Mouse (Mus musculus): ENCODE results near the gene Zmynd8. TPM values are rescaled to one million over a fixed set of nuclear protein-coding genes. Genes with fewer than 3 reads are reported as not detected.
A peak's percentile ranks its signal among the peaks of the same experiment; 100 is the strongest.

Gene Zmynd8
- total RNA-seq, 1 experiment, result 49.7 TPM

DNA sequence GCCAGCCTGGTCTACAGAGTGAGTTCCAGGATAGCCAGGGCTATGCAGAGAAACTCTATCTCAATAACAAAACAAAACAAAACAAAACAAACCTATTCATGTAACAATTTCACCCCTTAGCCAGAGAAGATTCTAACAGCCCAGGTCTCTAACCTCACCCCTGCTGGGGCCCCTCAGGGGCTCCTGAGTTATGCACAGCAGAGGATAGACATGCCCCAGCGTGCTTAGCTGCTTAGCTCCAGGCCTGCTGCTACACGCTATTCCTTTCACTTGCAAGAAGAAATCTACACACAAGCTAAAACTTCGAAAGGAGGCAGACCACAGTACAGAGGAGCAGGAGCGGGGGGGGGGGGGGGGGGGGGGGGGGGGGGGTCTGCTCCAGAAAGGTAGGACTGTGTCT, 4.3 kb downstream of the Zmynd8 start:
- in situ Hi-C loops (cut with MboI; ENCODE audit: low sequenced_read_pairs in 2 of 2, unreplicated experiment in 2 of 2), result no loop called here
- H3K4me3 ChIP-seq (ENCODE audit: insufficient read depth in 1 of 2, low read depth in 1 of 2, low read length in 2 of 2, poor library complexity in 1 of 2, severe bottlenecking in 1 of 2), result 0 out of 4 replicates have a peak overlapping the region, but pooled peaks of 1 of the 2 experiments have one; percentile 36
- H3K27ac ChIP-seq (ENCODE audit: insufficient read depth, low read depth, low read length, poor library complexity, severe bottlenecking), result peak overlapping the region; percentile 20; the same call in 1 of the 2 replicates
- no peak overlapping the region for H3K9ac ChIP-seq (ENCODE audit: insufficient read depth, low read depth, low read length, poor library complexity, severe bottlenecking)
- H3K4me1 ChIP-seq (ENCODE audit: control insufficient read depth in 2 of 2, insufficient read depth in 2 of 2, low read length in 2 of 2, poor library complexity in 1 of 2), result peaks cover 2 to 20% of the 10 kb centered on the region in 2 experiments; a peak in 3 of 4 replicates
- TF ChIP-seq ZC3H11A (IDR thresholded peaks at IDR 0.05; ENCODE audit: borderline replicate concordance, low read depth, low read length), result no peak
- no peak for TF ChIP-seq HCFC1 (IDR thresholded peaks at IDR 0.05; ENCODE audit: borderline replicate concordance, insufficient read depth, low read length)
- TF ChIP-seq MAFK (IDR thresholded peaks at IDR 0.05; ENCODE audit: insufficient read depth, low read depth, low read length), result no peak
- no peak for TF ChIP-seq ZNF384 (IDR thresholded peaks at IDR 0.05; ENCODE audit: low read depth, low read length)
- no peak for TF ChIP-seq CHD2 (IDR thresholded peaks at IDR 0.05; ENCODE audit: low read depth, low read length)
- H3K9me3 ChIP-seq (ENCODE audit: control insufficient read depth, insufficient read depth, low read depth, low read length), result no peaks in the 10 kb centered on the region
- DNase-seq (ENCODE audit: low read depth, low spot score), result no peak
- no peaks in the 10 kb centered on the region for H3K36me3 ChIP-seq (ENCODE audit: control insufficient read depth, insufficient read depth, low read length, poor library complexity, severe bottlenecking)

DNA sequence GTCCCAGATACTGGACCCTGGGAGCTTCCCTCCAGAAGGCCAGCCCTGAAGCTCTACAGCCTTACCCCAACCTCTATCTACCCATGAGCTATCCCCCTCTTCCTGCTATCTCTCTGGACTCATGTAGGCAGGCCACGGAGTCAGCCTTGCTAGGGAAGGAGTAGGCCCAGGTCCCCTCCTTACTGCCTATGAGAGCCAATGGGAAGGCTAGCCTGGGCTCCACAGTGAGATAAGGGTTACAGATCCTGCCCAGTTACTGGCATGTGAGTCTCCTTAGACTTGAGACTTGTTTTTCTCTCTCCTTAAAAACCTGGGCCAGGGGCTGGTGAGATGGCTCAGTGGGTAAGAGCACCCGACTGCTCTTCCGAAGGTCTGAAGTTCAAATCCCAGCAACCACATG, 5.6 kb downstream of the Zmynd8 start:
- no peak overlapping the region for H3K9ac ChIP-seq (ENCODE audit: insufficient read depth, low read depth, low read length, poor library complexity, severe bottlenecking)
- no peak overlapping the region for H3K27ac ChIP-seq (ENCODE audit: insufficient read depth, low read depth, low read length, poor library complexity, severe bottlenecking)
- H3K4me1 ChIP-seq (ENCODE audit: control insufficient read depth in 2 of 2, insufficient read depth in 2 of 2, low read length in 2 of 2, poor library complexity in 1 of 2), result peaks cover 4 to 23% of the 10 kb centered on the region in 2 experiments; a peak in 3 of 4 replicates
- DNase-seq (ENCODE audit: low read depth, low spot score), result no peak
- no peaks in the 10 kb centered on the region for H3K9me3 ChIP-seq (ENCODE audit: control insufficient read depth, insufficient read depth, low read depth, low read length)
- TF ChIP-seq CHD2 (IDR thresholded peaks at IDR 0.05; ENCODE audit: low read depth, low read length), result no peak
- no peak for TF ChIP-seq ZNF384 (IDR thresholded peaks at IDR 0.05; ENCODE audit: low read depth, low read length)
- TF ChIP-seq ZC3H11A (IDR thresholded peaks at IDR 0.05; ENCODE audit: borderline replicate concordance, low read depth, low read length), result no peak
- no peak for TF ChIP-seq HCFC1 (IDR thresholded peaks at IDR 0.05; ENCODE audit: borderline replicate concordance, insufficient read depth, low read length)
- TF ChIP-seq MAFK (IDR thresholded peaks at IDR 0.05; ENCODE audit: insufficient read depth, low read depth, low read length), result no peak
- no peak overlapping the region for H3K4me3 ChIP-seq (ENCODE audit: insufficient read depth in 1 of 2, low read depth in 1 of 2, low read length in 2 of 2, poor library complexity in 1 of 2, severe bottlenecking in 1 of 2)
- in situ Hi-C loops (cut with MboI; ENCODE audit: low sequenced_read_pairs in 2 of 2, unreplicated experiment in 2 of 2), result no loop called here
- H3K36me3 ChIP-seq (ENCODE audit: control insufficient read depth, insufficient read depth, low read length, poor library complexity, severe bottlenecking), result no peaks in the 10 kb centered on the region

DNA sequence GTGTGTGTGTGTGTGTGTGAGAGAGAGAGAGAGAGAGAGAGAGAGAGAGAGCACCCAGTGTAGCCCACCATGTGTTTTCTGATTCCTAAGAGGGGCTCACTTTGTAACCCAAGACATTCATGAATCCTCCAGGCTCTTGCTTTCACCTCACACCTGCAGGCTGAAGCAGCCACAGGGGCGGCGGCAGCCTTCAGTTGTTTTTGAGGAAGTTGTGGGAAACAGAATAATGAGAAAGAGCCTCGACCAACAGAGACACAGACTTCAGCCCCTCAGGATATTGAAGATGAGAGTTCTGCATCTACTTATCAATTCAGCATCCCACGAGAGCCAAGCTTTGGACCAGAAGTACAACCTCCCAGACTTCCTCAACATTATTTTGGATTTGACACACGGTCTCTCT, 6.2 kb downstream of the Zmynd8 start:
- TF ChIP-seq MAFK (IDR thresholded peaks at IDR 0.05; ENCODE audit: insufficient read depth, low read depth, low read length) (no peak), CHD2 (IDR thresholded peaks at IDR 0.05; ENCODE audit: low read depth, low read length) (no peak), ZC3H11A (IDR thresholded peaks at IDR 0.05; ENCODE audit: borderline replicate concordance, low read depth, low read length) (no peak), HCFC1 (IDR thresholded peaks at IDR 0.05; ENCODE audit: borderline replicate concordance, insufficient read depth, low read length) (no peak), ZNF384 (IDR thresholded peaks at IDR 0.05; ENCODE audit: low read depth, low read length) (no peak)
- H3K9ac ChIP-seq (ENCODE audit: insufficient read depth, low read depth, low read length, poor library complexity, severe bottlenecking), result no peak overlapping the region
- H3K4me3 ChIP-seq (ENCODE audit: insufficient read depth in 1 of 2, low read depth in 1 of 2, low read length in 2 of 2, poor library complexity in 1 of 2, severe bottlenecking in 1 of 2), result no peak overlapping the region
- DNase-seq (ENCODE audit: low read depth, low spot score), result no peak
- H3K9me3 ChIP-seq (ENCODE audit: control insufficient read depth, insufficient read depth, low read depth, low read length), result no peaks in the 10 kb centered on the region
- H3K36me3 ChIP-seq (ENCODE audit: control insufficient read depth, insufficient read depth, low read length, poor library complexity, severe bottlenecking), result no peaks in the 10 kb centered on the region
- no peak overlapping the region for H3K27ac ChIP-seq (ENCODE audit: insufficient read depth, low read depth, low read length, poor library complexity, severe bottlenecking)
- peaks cover 6 to 25% of the 10 kb centered on the region in 2 experiments; a peak in 3 of 4 replicates for H3K4me1 ChIP-seq (ENCODE audit: control insufficient read depth in 2 of 2, insufficient read depth in 2 of 2, low read length in 2 of 2, poor library complexity in 1 of 2)
- in situ Hi-C loops (cut with MboI; ENCODE audit: low sequenced_read_pairs in 2 of 2, unreplicated experiment in 2 of 2), result no loop called here

DNA sequence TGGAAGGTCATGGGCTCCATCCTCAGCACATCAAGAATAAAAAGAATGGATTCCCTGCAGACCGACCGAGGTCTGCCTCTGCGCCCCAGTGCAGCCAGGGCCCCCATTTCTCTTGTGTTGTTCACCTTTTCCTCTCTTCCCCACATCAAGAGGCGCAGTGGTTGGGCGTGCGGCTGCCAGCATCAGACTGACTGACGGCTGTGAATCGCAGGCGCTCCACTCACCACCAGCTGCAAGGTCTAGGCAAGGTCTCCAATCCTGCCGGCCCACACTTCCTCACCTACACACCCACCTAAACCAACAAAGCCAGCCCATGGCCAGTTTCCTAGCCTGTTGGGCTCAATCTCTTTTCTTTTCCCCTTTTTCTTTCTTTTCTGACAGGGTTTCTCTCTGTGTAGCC, 8.4 kb downstream of the Zmynd8 start:
- DNase-seq (ENCODE audit: low read depth, low spot score), result no peak
- Histone ChIP-seq H3K36me3 (ENCODE audit: control insufficient read depth, insufficient read depth, low read length, poor library complexity, severe bottlenecking) (no peaks in the 10 kb centered on the region), H3K27ac (ENCODE audit: insufficient read depth, low read depth, low read length, poor library complexity, severe bottlenecking) (no peak overlapping the region), H3K4me3 (ENCODE audit: insufficient read depth in 1 of 2, low read depth in 1 of 2, low read length in 2 of 2, poor library complexity in 1 of 2, severe bottlenecking in 1 of 2) (no peak overlapping the region), H3K9ac (ENCODE audit: insufficient read depth, low read depth, low read length, poor library complexity, severe bottlenecking) (no peak overlapping the region), H3K4me1 (ENCODE audit: control insufficient read depth in 2 of 2, insufficient read depth in 2 of 2, low read length in 2 of 2, poor library complexity in 1 of 2) (peaks cover 13 to 19% of the 10 kb centered on the region in 2 experiments), H3K9me3 (ENCODE audit: control insufficient read depth, insufficient read depth, low read depth, low read length) (no peaks in the 10 kb centered on the region)
- TF ChIP-seq ZNF384 (IDR thresholded peaks at IDR 0.05; ENCODE audit: low read depth, low read length) (no peak), HCFC1 (IDR thresholded peaks at IDR 0.05; ENCODE audit: borderline replicate concordance, insufficient read depth, low read length) (no peak), MAFK (IDR thresholded peaks at IDR 0.05; ENCODE audit: insufficient read depth, low read depth, low read length) (no peak), CHD2 (IDR thresholded peaks at IDR 0.05; ENCODE audit: low read depth, low read length) (no peak), ZC3H11A (IDR thresholded peaks at IDR 0.05; ENCODE audit: borderline replicate concordance, low read depth, low read length) (no peak)
- in situ Hi-C loops (cut with MboI; ENCODE audit: low sequenced_read_pairs in 2 of 2, unreplicated experiment in 2 of 2), result no loop called here

DNA sequence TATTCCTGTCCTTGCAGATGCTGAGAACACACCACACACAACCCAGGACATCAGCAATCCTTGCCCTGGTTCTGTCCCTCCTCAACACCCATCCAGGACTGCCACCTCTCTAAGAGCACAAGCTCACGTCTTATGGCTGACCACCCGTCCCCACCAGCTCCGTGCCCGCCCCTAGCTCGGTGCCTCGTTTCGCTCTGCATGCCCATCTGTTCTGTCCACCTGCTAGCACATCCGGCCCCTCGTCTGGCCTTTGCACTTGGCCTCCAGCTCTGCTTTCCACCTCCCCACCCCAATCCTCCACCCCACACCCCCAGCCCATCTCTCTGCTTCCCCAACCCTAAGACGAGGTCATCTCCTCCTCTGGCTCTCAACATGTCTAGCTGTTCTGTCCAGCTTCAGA, 8.9 kb downstream of the Zmynd8 start:
- no peak for DNase-seq (ENCODE audit: low read depth, low spot score)
- H3K4me1 ChIP-seq (ENCODE audit: control insufficient read depth in 2 of 2, insufficient read depth in 2 of 2, low read length in 2 of 2, poor library complexity in 1 of 2), result peaks cover 13 to 15% of the 10 kb centered on the region in 2 experiments
- H3K9me3 ChIP-seq (ENCODE audit: control insufficient read depth, insufficient read depth, low read depth, low read length), result no peaks in the 10 kb centered on the region
- H3K9ac ChIP-seq (ENCODE audit: insufficient read depth, low read depth, low read length, poor library complexity, severe bottlenecking), result no peak overlapping the region
- no peaks in the 10 kb centered on the region for H3K36me3 ChIP-seq (ENCODE audit: control insufficient read depth, insufficient read depth, low read length, poor library complexity, severe bottlenecking)
- no peak overlapping the region for H3K27ac ChIP-seq (ENCODE audit: insufficient read depth, low read depth, low read length, poor library complexity, severe bottlenecking)
- TF ChIP-seq HCFC1 (IDR thresholded peaks at IDR 0.05; ENCODE audit: borderline replicate concordance, insufficient read depth, low read length) (no peak), ZC3H11A (IDR thresholded peaks at IDR 0.05; ENCODE audit: borderline replicate concordance, low read depth, low read length) (no peak), ZNF384 (IDR thresholded peaks at IDR 0.05; ENCODE audit: low read depth, low read length) (no peak), CHD2 (IDR thresholded peaks at IDR 0.05; ENCODE audit: low read depth, low read length) (no peak), MAFK (IDR thresholded peaks at IDR 0.05; ENCODE audit: insufficient read depth, low read depth, low read length) (no peak)
- in situ Hi-C loops (cut with MboI; ENCODE audit: low sequenced_read_pairs in 2 of 2, unreplicated experiment in 2 of 2), result no loop called here
- no peak overlapping the region for H3K4me3 ChIP-seq (ENCODE audit: insufficient read depth in 1 of 2, low read depth in 1 of 2, low read length in 2 of 2, poor library complexity in 1 of 2, severe bottlenecking in 1 of 2)

Measured in ES-E14 (cell line).